Mouse (Mus musculus): Measurements from ENCODE around the gene Sfta2. TPM values are rescaled to one million over a fixed set of nuclear protein-coding genes. Genes with fewer than 3 reads are reported as not detected.

Sfta2 gene
- polyA plus RNA-seq, 1 experiment from 2014 or later = not detected

- Histone ChIP-seq H3K4me1 (replicated peaks) (no peaks in the 10 kb centered on the region), H3K4me2 (no peak overlapping the region), H3K36me3 (no peaks in the 10 kb centered on the region), H3K27ac (no peak overlapping the region), H3K9ac (no peak overlapping the region), H3K27me3 (0 out of 2 replicates have a peak, but pooled peaks cover 8% of the 10 kb centered on the region), H3K9me3 (replicated peaks) (no peaks in the 10 kb centered on the region), H3K4me3 (replicated peaks) (no peak overlapping the region)
- WGBS (ENCODE audit: insufficient replicate concordance) = 59% methylated on average over 6 of the region's 6 CpGs
- DNase-seq (no peak), ATAC-seq (ENCODE audit: low read depth) (no peak)
Measured at GRCm38 (mm10) chr17:35680591-35680990, 79.2 kb downstream of the Sfta2 start.

- ATAC-seq (ENCODE audit: low read depth) = no peak
- H3K9me3 ChIP-seq (replicated peaks) = no peaks in the 10 kb centered on the region
- H3K36me3 ChIP-seq = no peaks in the 10 kb centered on the region
- H3K9ac ChIP-seq = no peak overlapping the region
- no peak for DNase-seq
- no peak overlapping the region for H3K27ac ChIP-seq
- no peak overlapping the region for H3K4me2 ChIP-seq
- no peak overlapping the region for H3K4me3 ChIP-seq (replicated peaks)
- WGBS (ENCODE audit: insufficient replicate concordance) = 69% methylated on average over 13 of the region's 13 CpGs
- H3K4me1 ChIP-seq (replicated peaks) = no peaks in the 10 kb centered on the region
- H3K27me3 ChIP-seq = peaks cover 19% of the 10 kb centered on the region
Measured at GRCm38 (mm10) chr17:35681986-35682385, 80.6 kb downstream of the Sfta2 start.

GRCm38 (mm10) chr17:35685061-35685460 is 83.7 kb downstream of the Sfta2 start:
- 59% methylated on average over 9 of the region's 9 CpGs for WGBS (ENCODE audit: insufficient replicate concordance)

GRCm38 (mm10) chr17:35688347-35689175 is 87.2 kb downstream of the Sfta2 start:
- Histone ChIP-seq H3K4me2 (no peak overlapping the region), H3K4me1 (replicated peaks) (no peaks in the 10 kb centered on the region), H3K4me3 (replicated peaks) (no peak overlapping the region), H3K36me3 (no peaks in the 10 kb centered on the region), H3K27me3 (peaks cover 15% of the 10 kb centered on the region), H3K9me3 (replicated peaks) (no peaks in the 10 kb centered on the region), H3K27ac (no peak overlapping the region), H3K9ac (no peak overlapping the region)
- ATAC-seq (ENCODE audit: low read depth) = no peak
- DNase-seq = no peak
- WGBS (ENCODE audit: insufficient replicate concordance) = 68% methylated on average over 25 of the region's 25 CpGs

More at GRCm38 (mm10) chr17:35685061-35685460, 83.7 kb downstream of the Sfta2 start:
- H3K4me1 ChIP-seq (replicated peaks) = no peaks in the 10 kb centered on the region
- peaks cover 15% of the 10 kb centered on the region for H3K27me3 ChIP-seq
- H3K36me3 ChIP-seq = no peaks in the 10 kb centered on the region
- DNase-seq (no peak), ATAC-seq (ENCODE audit: low read depth) (no peak)
- H3K9ac ChIP-seq = no peak overlapping the region
- no peak overlapping the region for H3K4me2 ChIP-seq
- H3K4me3 ChIP-seq (replicated peaks) = no peak overlapping the region
- no peaks in the 10 kb centered on the region for H3K9me3 ChIP-seq (replicated peaks)
- H3K27ac ChIP-seq = no peak overlapping the region

- no peak overlapping the region for H3K4me2 ChIP-seq
- ATAC-seq (ENCODE audit: low read depth) (no peak), DNase-seq (no peak)
- no peak overlapping the region for H3K27ac ChIP-seq
- peaks cover 13% of the 10 kb centered on the region for H3K27me3 ChIP-seq
- no peak overlapping the region for H3K4me3 ChIP-seq (replicated peaks)
- no peaks in the 10 kb centered on the region for H3K9me3 ChIP-seq (replicated peaks)
- H3K36me3 ChIP-seq = no peaks in the 10 kb centered on the region
- no peak overlapping the region for H3K9ac ChIP-seq
- WGBS (ENCODE audit: insufficient replicate concordance) = 69% methylated on average over 18 of the region's 18 CpGs
- H3K4me1 ChIP-seq (replicated peaks) = no peaks in the 10 kb centered on the region
Measured at GRCm38 (mm10) chr17:35689936-35690645, 88.7 kb downstream of the Sfta2 start.

- no peaks in the 10 kb centered on the region for H3K4me1 ChIP-seq (replicated peaks)
- H3K4me2 ChIP-seq = no peak overlapping the region
- ATAC-seq (ENCODE audit: low read depth) (no peak), DNase-seq (no peak)
- 0 out of 2 replicates have a peak, but pooled peaks cover 3% of the 10 kb centered on the region for H3K9me3 ChIP-seq (replicated peaks)
- peaks cover 7% of the 10 kb centered on the region for H3K27me3 ChIP-seq
- no peak overlapping the region for H3K9ac ChIP-seq
- WGBS (ENCODE audit: insufficient replicate concordance) = 64% methylated on average over 4 of the region's 4 CpGs
- H3K4me3 ChIP-seq (replicated peaks) = no peak overlapping the region
- H3K36me3 ChIP-seq = no peaks in the 10 kb centered on the region
- no peak overlapping the region for H3K27ac ChIP-seq
Measured at GRCm38 (mm10) chr17:35691811-35692210, 90.5 kb downstream of the Sfta2 start.

- Histone ChIP-seq H3K4me1 (replicated peaks) (no peaks in the 10 kb centered on the region), H3K4me2 (no peak overlapping the region), H3K4me3 (replicated peaks) (no peak overlapping the region), H3K27ac (no peak overlapping the region), H3K27me3 (peaks cover 12% of the 10 kb centered on the region), H3K9ac (no peak overlapping the region), H3K9me3 (replicated peaks) (0 out of 2 replicates have a peak, but pooled peaks cover 3% of the 10 kb centered on the region), H3K36me3 (no peaks in the 10 kb centered on the region)
- ATAC-seq (ENCODE audit: low read depth) (no peak), DNase-seq (no peak)
- 30% methylated on average over 4 of the region's 4 CpGs for WGBS (ENCODE audit: insufficient replicate concordance)
Measured at GRCm38 (mm10) chr17:35692368-35692767, 91.0 kb downstream of the Sfta2 start.

GRCm38 (mm10) chr17:35693906-35694305 is 92.6 kb downstream of the Sfta2 start:
- no peak for DNase-seq
- H3K36me3 ChIP-seq = no peaks in the 10 kb centered on the region
- ATAC-seq (ENCODE audit: low read depth) = no peak

GRCm38 (mm10) chr17:35695289-35695688 is 93.9 kb downstream of the Sfta2 start:
- 0 out of 2 replicates have a peak, but pooled peaks cover 3% of the 10 kb centered on the region for H3K9me3 ChIP-seq (replicated peaks)
- no peak overlapping the region for H3K4me2 ChIP-seq
- ATAC-seq (ENCODE audit: low read depth) (no peak), DNase-seq (no peak)
- no peaks in the 10 kb centered on the region for H3K36me3 ChIP-seq
- no peak overlapping the region for H3K27ac ChIP-seq
- no peak overlapping the region for H3K4me3 ChIP-seq (replicated peaks)
- H3K4me1 ChIP-seq (replicated peaks) = peaks cover 6% of the 10 kb centered on the region
- WGBS (ENCODE audit: insufficient replicate concordance) = 83% methylated on average over 2 of the region's 2 CpGs
- no peak overlapping the region for H3K9ac ChIP-seq
- peaks cover 42% of the 10 kb centered on the region for H3K27me3 ChIP-seq

More at GRCm38 (mm10) chr17:35693906-35694305, 92.6 kb downstream of the Sfta2 start:
- H3K9ac ChIP-seq = no peak overlapping the region
- H3K4me3 ChIP-seq (replicated peaks) = no peak overlapping the region
- 73% methylated on average over 5 of the region's 5 CpGs for WGBS (ENCODE audit: insufficient replicate concordance)
- no peak overlapping the region for H3K4me2 ChIP-seq
- H3K9me3 ChIP-seq (replicated peaks) = 0 out of 2 replicates have a peak, but pooled peaks cover 3% of the 10 kb centered on the region
- H3K27ac ChIP-seq = no peak overlapping the region
- no peaks in the 10 kb centered on the region; the same call in 1 of the 2 replicates for H3K4me1 ChIP-seq (replicated peaks)
- peaks cover 28% of the 10 kb centered on the region for H3K27me3 ChIP-seq

- H3K9ac ChIP-seq = no peak overlapping the region
- H3K27ac ChIP-seq = no peak overlapping the region
- H3K36me3 ChIP-seq = no peaks in the 10 kb centered on the region
- no peak for ATAC-seq (ENCODE audit: low read depth)
- 0 out of 2 replicates have a peak, but pooled peaks cover 3% of the 10 kb centered on the region for H3K9me3 ChIP-seq (replicated peaks)
- 54% methylated on average over 6 of the region's 6 CpGs for WGBS (ENCODE audit: insufficient replicate concordance)
- H3K4me3 ChIP-seq (replicated peaks) = no peak overlapping the region
- DNase-seq = no peak
- H3K4me1 ChIP-seq (replicated peaks) = peaks cover 15% of the 10 kb centered on the region
- H3K4me2 ChIP-seq = no peak overlapping the region
- H3K27me3 ChIP-seq = peaks cover 56% of the 10 kb centered on the region
Measured at GRCm38 (mm10) chr17:35696691-35697090, 95.3 kb downstream of the Sfta2 start.

- no peaks in the 10 kb centered on the region for H3K36me3 ChIP-seq
- H3K9me3 ChIP-seq (replicated peaks) = 0 out of 2 replicates have a peak, but pooled peaks cover 3% of the 10 kb centered on the region
- WGBS (ENCODE audit: insufficient replicate concordance) = 23% methylated on average over 1 of the region's 1 CpGs
- no peak overlapping the region for H3K9ac ChIP-seq
- peaks cover 63% of the 10 kb centered on the region for H3K27me3 ChIP-seq
- no peak overlapping the region for H3K27ac ChIP-seq
- ATAC-seq (ENCODE audit: low read depth) (no peak), DNase-seq (no peak)
- H3K4me3 ChIP-seq (replicated peaks) = no peak overlapping the region
- peaks cover 15% of the 10 kb centered on the region for H3K4me1 ChIP-seq (replicated peaks)
- no peak overlapping the region for H3K4me2 ChIP-seq
Measured at GRCm38 (mm10) chr17:35697429-35697758, 96.0 kb downstream of the Sfta2 start.

All from liver, embryonic 13.5 days (tissue).